Mouse (Mus musculus) heart, postnatal 0 days (tissue): ENCODE results near the gene Sebox. TPM values are rescaled to one million over a fixed set of nuclear protein-coding genes. Genes with fewer than 3 reads are reported as not detected.

Source experiments
- ATAC-seq: fragments of 200-750 bp; cut with Nextera tagmentation; 2 replicates; pipeline ENCODE4 v1.8.0; 2017; ENCODE audit warnings: low read depth, moderate number of reproducible peaks, moderate library complexity; ENCODE audit not compliant: insufficient read depth
- DNase-seq: peaks from one replicate; pipeline ENCODE4 v3.0.0-alpha.2; 2016; ENCODE audit warnings: low spot score
- H3K27ac ChIP-seq: fragments of 300-500 bp; sonication (generic); 2 replicates; pipeline ENCODE4 v1.5.1; 2014; ENCODE audit warnings: low read depth, mild to moderate bottlenecking
- H3K27me3 ChIP-seq: fragments of 300-500 bp; sonication (generic); 2 replicates; pipeline ENCODE4 v1.6.1; 2014; ENCODE audit warnings: low read length, mixed read lengths; ENCODE audit not compliant: control insufficient read depth, insufficient read depth
- H3K36me3 ChIP-seq: fragments of 300-500 bp; sonication (generic); replicated peaks from 2 replicates; pipeline ENCODE4 v1.6.1; 2014; ENCODE audit warnings: low read length, mixed read lengths; ENCODE audit not compliant: control insufficient read depth, insufficient read depth
- H3K4me1 ChIP-seq: fragments of 300-500 bp; sonication (generic); 2 replicates; pipeline ENCODE4 v1.6.1; 2014; ENCODE audit warnings: antibody characterized with exemption; ENCODE audit not compliant: control insufficient read depth, insufficient read depth
- H3K4me2 ChIP-seq: fragments of 300-500 bp; sonication (generic); 2 replicates; pipeline ENCODE4 v1.6.1; 2014; ENCODE audit warnings: low read depth, mild to moderate bottlenecking, low read length, moderate library complexity
- H3K4me3 ChIP-seq: fragments of 300-500 bp; sonication (generic); 2 replicates; pipeline ENCODE4 v1.5.1; 2014; ENCODE audit warnings: low read depth, low read length
- H3K9ac ChIP-seq: fragments of 300-500 bp; sonication (generic); replicated peaks from 2 replicates; pipeline ENCODE4 v1.6.1; 2014; ENCODE audit warnings: low read depth, low read length, mixed read lengths
- H3K9me3 ChIP-seq: fragments of 300-500 bp; sonication (generic); replicated peaks from 2 replicates; pipeline ENCODE4 v1.6.1; 2016; ENCODE audit warnings: low read length; ENCODE audit not compliant: control insufficient read depth
- CTCF ChIP-seq: IDR thresholded peaks from 2 replicates; pipeline ENCODE4 v1.5.1; 2016; ENCODE audit warnings: antibody characterized with exemption, control low read depth, low read depth
- EP300 ChIP-seq: IDR thresholded peaks from 2 replicates; pipeline ENCODE4 v1.6.1; 2016; ENCODE audit warnings: antibody characterized with exemption, low read depth
- WGBS: fragments of 180-500 bp; shearing (Covaris S2); extraction: QIAGEN DNeasy Blood & Tissue Kit; methylation state at CpG from one replicate; pipeline ENCODE4 v1.1.7; 2014; 5-methylcytosine and 5-hydroxymethylcytosine counted together
- polyA plus RNA-seq: library from polyadenylated mRNA; unstranded; fragments of >200 nt; fragmentation: Nextera tagmentation; extraction: Ambion mirVana; gene quantifications from 2 replicates; pipeline ENCODE4 v1.2.1, GENCODE M21; 2015
- total RNA-seq: library from RNA; depleted of rRNA; stranded (reverse); fragments of >200 nt; gene quantifications from 2 replicates; pipeline ENCODE4 v1.2.3, GENCODE M21; 2014; ENCODE audit warnings: low replicate concordance

The Sebox gene
- total and polyA plus RNA-seq, 2 experiments from 2014 or later: not detected

DNA sequence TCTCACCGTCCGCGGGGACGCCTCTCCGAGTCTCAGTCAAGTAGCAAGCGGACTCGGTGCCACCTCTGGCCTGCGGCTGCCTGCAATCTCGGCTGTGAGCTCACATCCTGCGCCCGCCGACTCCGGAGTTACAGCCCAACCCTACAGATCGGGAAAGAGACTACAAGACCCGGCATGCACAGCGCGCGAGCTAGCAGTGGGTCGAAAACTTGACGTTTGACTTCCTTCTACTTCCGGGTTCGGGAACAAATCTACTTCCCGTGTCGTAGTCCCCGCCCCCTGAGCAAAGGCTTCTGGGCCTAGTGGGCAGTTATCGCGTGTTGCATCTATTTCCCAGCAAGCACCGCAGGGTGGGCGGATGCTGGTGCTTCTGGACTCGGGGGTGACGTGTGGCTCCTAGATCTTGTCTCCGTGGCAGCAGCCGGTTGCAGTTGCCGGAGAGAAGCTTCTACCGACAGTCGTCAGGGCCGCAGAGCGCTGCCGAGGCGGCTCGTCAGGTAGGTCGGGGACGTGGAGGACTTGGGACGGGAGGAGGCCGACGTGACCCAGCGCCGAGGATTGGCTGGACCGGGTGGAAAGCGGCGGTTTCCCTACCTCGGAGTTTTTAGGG lies 32.9 kb downstream of the Sebox start, which contains the start of the genes Tnfaip1 and Ift20:
Gene Tnfaip1, minus strand, starts transcription at position 253 of the 610 bp plus-strand sequence.
Gene Ift20, plus strand, starts transcription at position 282 of the 610 bp plus-strand sequence.
- WGBS: under 1% methylated on average over 52 of the region's 52 CpGs
- H3K27me3 ChIP-seq: no peaks in the 10 kb centered on the region
- peak within 1 kb of the TSS; percentile 76 for H3K9ac ChIP-seq
- peak within 1 kb of the TSS; percentile 92 for H3K27ac ChIP-seq
- peak within 1 kb of the TSS; percentile 83 for H3K4me2 ChIP-seq
- peaks cover 34% of the 10 kb centered on the region for H3K36me3 ChIP-seq
- no peaks in the 10 kb centered on the region for H3K9me3 ChIP-seq
- peaks cover 24% of the 10 kb centered on the region for H3K4me1 ChIP-seq
- TF ChIP-seq EP300: 0 out of 2 replicates have a peak, but pooled peaks have one; percentile 52
- TF ChIP-seq CTCF: no peak
- H3K4me3 ChIP-seq: peak within 1 kb of the TSS; percentile 82
- ATAC-seq: peak; percentile 96
- peak; percentile 100 for DNase-seq

DNA sequence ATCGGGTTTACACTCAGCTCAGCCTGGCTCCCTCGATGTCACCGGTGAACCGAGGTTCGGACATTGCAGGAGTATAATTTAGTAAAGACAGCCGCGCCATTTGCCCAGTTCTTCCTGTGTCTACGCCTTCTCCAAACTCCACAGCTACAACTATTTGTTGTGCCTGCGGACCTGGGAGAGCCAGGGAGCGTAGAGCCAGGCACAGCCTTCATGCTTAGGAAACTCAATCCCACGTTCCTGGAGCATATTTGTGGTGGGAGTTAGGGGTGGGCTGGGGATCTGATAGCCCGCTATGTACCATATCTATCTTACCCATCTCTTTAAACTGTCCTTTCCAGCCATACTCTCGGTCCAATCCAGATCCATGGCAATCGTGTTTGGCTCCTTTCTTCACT lies 33.4 kb downstream of the Sebox start:
- TF ChIP-seq EP300 (no peak), CTCF (no peak)
- no peak for ATAC-seq

DNA sequence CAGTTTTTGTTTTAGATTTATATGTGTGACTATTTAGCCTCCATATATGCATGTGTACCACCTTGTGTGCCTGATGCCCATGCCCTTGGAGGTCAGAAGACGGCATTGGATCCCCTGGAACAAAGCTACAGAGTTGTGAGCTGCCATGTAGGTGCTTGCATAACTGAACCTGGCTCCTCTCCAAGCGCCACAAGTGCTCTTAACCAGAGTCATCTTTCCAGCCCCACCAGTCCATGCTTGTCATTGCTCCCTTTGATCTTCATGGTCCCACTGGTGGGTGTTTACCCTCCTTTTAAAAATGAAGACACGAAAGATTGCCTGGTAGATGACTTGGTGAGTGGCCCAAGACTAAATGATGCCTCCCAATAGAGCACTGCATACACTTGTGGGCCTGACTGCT lies 37.1 kb downstream of the Sebox start:
- ATAC-seq: no peak
- Histone ChIP-seq H3K27ac (no peak overlapping the region), H3K27me3 (no peaks in the 10 kb centered on the region), H3K9me3 (no peaks in the 10 kb centered on the region), H3K4me3 (no peak overlapping the region), H3K4me1 (peaks cover 15% of the 10 kb centered on the region; the same call in 1 of the 2 replicates), H3K4me2 (no peak overlapping the region), H3K36me3 (peaks cover 52% of the 10 kb centered on the region), H3K9ac (no peak overlapping the region)
- 79% methylated on average over 3 of the region's 3 CpGs for WGBS
- DNase-seq: no peak
- TF ChIP-seq CTCF: no peak
- TF ChIP-seq EP300: no peak

More for the DNA sequence above, 33.4 kb downstream of the Sebox start:
- H3K4me1 ChIP-seq: peaks cover 24% of the 10 kb centered on the region
- peaks cover 37% of the 10 kb centered on the region for H3K36me3 ChIP-seq
- H3K9me3 ChIP-seq: no peaks in the 10 kb centered on the region
- no peaks in the 10 kb centered on the region for H3K27me3 ChIP-seq
- peak overlapping the region; percentile 78 for H3K4me2 ChIP-seq
- 1% methylated on average over 14 of the region's 14 CpGs for WGBS
- peak overlapping the region; percentile 76 for H3K9ac ChIP-seq
- no peak for DNase-seq
- H3K4me3 ChIP-seq: peak overlapping the region; percentile 82
- H3K27ac ChIP-seq: peak overlapping the region; percentile 92

DNA sequence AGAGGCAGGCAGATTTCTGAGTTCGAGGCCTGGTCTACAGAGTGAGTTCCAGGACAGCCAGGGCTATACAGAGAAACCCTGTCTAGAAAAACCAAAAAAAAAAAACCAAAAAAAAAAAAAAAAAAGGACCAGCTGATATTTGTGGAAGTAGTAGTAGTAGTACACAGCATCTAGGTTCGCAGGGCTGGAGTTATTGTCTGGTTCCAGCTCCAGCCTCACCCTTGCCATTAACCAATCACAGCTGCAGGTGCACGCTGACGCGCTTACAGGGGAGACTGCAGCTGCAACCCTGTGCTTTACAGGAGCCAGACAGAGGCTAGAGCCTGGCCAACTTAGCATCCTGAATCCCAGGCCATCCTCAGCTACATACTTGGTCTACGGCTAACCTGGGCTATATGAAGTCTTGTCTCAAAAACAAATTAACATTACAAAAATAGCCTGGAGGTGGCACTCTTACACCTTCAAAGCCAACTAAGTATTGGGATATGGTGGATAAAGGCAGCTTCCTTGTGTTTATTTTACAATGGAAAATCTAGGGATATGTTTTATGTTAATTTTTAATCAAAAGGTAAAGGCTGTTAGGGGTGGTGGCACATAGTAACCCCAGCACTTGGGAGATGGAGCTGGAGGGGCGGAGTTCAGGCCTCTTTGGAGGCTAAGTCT lies 41.3 kb downstream of the Sebox start:
- Histone ChIP-seq H3K9ac (no peak overlapping the region), H3K27ac (no peak overlapping the region), H3K9me3 (no peaks in the 10 kb centered on the region), H3K4me1 (peaks cover 2% of the 10 kb centered on the region; the same call in 1 of the 2 replicates), H3K4me3 (no peak overlapping the region), H3K27me3 (no peaks in the 10 kb centered on the region), H3K4me2 (no peak overlapping the region), H3K36me3 (peaks cover 39% of the 10 kb centered on the region)
- ATAC-seq (no peak), DNase-seq (no peak)
- TF ChIP-seq EP300 (no peak), CTCF (peak; percentile 26)
- 89% methylated on average over 7 of the region's 7 CpGs for WGBS

DNA sequence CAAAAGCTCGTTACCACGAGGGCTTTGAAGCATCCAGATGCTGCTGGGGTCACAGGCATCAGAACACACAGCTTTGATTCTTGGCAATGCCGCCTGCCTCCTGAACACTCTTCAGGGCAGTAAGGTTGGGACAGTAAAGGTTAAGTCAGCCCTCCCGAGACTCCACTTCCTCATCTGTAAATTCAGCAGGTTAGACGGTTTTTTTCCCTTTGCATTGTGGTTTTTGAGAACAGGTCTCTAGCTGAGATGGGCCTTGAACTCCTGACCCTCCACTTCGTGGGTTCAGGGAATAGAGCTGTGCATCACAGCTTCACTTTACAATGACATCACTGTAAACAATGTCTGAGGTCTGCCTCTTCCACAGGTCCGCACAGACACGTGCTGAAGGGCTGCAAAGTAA lies 41.9 kb downstream of the Sebox start:
- H3K27me3 ChIP-seq: no peaks in the 10 kb centered on the region
- H3K9me3 ChIP-seq: no peaks in the 10 kb centered on the region
- no peak overlapping the region for H3K4me2 ChIP-seq
- 62% methylated on average over 8 of the region's 8 CpGs for WGBS
- H3K27ac ChIP-seq: no peak overlapping the region
- peaks cover 33% of the 10 kb centered on the region for H3K36me3 ChIP-seq
- no peak for DNase-seq
- H3K9ac ChIP-seq: no peak overlapping the region
- peaks cover 8% of the 10 kb centered on the region for H3K4me1 ChIP-seq
- no peak overlapping the region for H3K4me3 ChIP-seq
- TF ChIP-seq CTCF: no peak
- no peak for TF ChIP-seq EP300
- no peak for ATAC-seq
